Mouse (Mus musculus) embryonic facial prominence, embryonic 11.5 days (tissue): ENCODE measurements around the gene Hsf5. TPM values are rescaled to one million over a fixed set of nuclear protein-coding genes. Genes with fewer than 3 reads are reported as not detected.
A peak's percentile ranks its signal among the peaks of the same experiment; 100 is the strongest.

Experiments used
- ATAC-seq: fragments of 200-750 bp; cut with Nextera tagmentation; replicated peaks from 2 replicates; pipeline ENCODE4 v1.8.0; 2017; ENCODE audit warnings: low read depth; ENCODE audit not compliant: insufficient number of reproducible peaks, low FRiP score, low TSS enrichment
- DNase-seq: peaks from one replicate; pipeline ENCODE4 v3.0.0-alpha.2; 2015; ENCODE audit warnings: low spot score
- H3K27ac ChIP-seq: fragments of 300-500 bp; sonication (generic); replicated peaks from 2 replicates; pipeline ENCODE4 v1.5.1; 2014; ENCODE audit warnings: mild to moderate bottlenecking, low read depth, low read length, control low read depth
- H3K27me3 ChIP-seq: fragments of 300-500 bp; sonication (generic); 2 replicates; pipeline ENCODE4 v1.6.1; 2014; ENCODE audit warnings: mild to moderate bottlenecking, low read length, moderate library complexity, mixed read lengths; ENCODE audit not compliant: control insufficient read depth, insufficient read depth
- H3K36me3 ChIP-seq: fragments of 300-500 bp; sonication (generic); replicated peaks from 2 replicates; pipeline ENCODE4 v1.6.1; 2014; ENCODE audit warnings: low read depth, mild to moderate bottlenecking, low read length, moderate library complexity, mixed read lengths; ENCODE audit not compliant: control insufficient read depth, insufficient read depth
- H3K4me1 ChIP-seq: fragments of 300-500 bp; sonication (generic); 2 replicates; pipeline ENCODE4 v1.6.1; 2014; ENCODE audit warnings: low read length, mixed read lengths; ENCODE audit not compliant: control insufficient read depth, insufficient read depth
- H3K4me2 ChIP-seq: fragments of 300-500 bp; sonication (generic); 2 replicates; pipeline ENCODE4 v1.6.1; 2014; ENCODE audit warnings: low read depth, mild to moderate bottlenecking, control low read depth, low read length, moderate library complexity
- H3K4me3 ChIP-seq: fragments of 300-500 bp; sonication (generic); 2 replicates; pipeline ENCODE4 v1.5.1; 2014; ENCODE audit warnings: low read depth, low read length, control low read depth
- H3K9ac ChIP-seq: fragments of 300-500 bp; sonication (generic); replicated peaks from 2 replicates; pipeline ENCODE4 v1.6.1; 2014; ENCODE audit warnings: mild to moderate bottlenecking, control low read depth, low read length
- H3K9me3 ChIP-seq: fragments of 300-500 bp; sonication (generic); replicated peaks from 2 replicates; pipeline ENCODE4 v1.6.1; 2016; ENCODE audit warnings: mild to moderate bottlenecking, low read length, inconsistent platforms, mixed read lengths; ENCODE audit not compliant: control insufficient read depth
- WGBS: fragments of 180-500 bp; shearing (Covaris S2); extraction: QIAGEN DNeasy Blood & Tissue Kit; methylation state at CpG from one replicate; pipeline ENCODE4 v1.1.7; 2014; 5-methylcytosine and 5-hydroxymethylcytosine counted together
- polyA plus RNA-seq: library from polyadenylated mRNA; unstranded; fragments of >200 nt; fragmentation: Nextera tagmentation; extraction: Ambion mirVana; gene quantifications from 2 replicates; pipeline ENCODE4 v1.2.1, GENCODE M21; 2014

The Hsf5 gene
- polyA plus RNA-seq, 1 experiment from 2014 or later = 0.32 TPM

- no peaks in the 10 kb centered on the region for H3K9me3 ChIP-seq
- ATAC-seq = no peak
- H3K27ac ChIP-seq = no peak overlapping the region
- peak overlapping the region; percentile 79 for H3K9ac ChIP-seq
- peak overlapping the region; percentile 37 for H3K4me3 ChIP-seq
- 18% methylated on average over 2 of the region's 2 CpGs for WGBS
- H3K27me3 ChIP-seq = no peaks in the 10 kb centered on the region
- no peak for DNase-seq
- H3K36me3 ChIP-seq = no peaks in the 10 kb centered on the region
- peak overlapping the region; percentile 79 for H3K4me2 ChIP-seq
- H3K4me1 ChIP-seq = no peaks in the 10 kb centered on the region
These were observed 21.8 kb downstream of the Hsf5 start for GRCm38 (mm10) chr11:87638793-87639192.

DNA sequence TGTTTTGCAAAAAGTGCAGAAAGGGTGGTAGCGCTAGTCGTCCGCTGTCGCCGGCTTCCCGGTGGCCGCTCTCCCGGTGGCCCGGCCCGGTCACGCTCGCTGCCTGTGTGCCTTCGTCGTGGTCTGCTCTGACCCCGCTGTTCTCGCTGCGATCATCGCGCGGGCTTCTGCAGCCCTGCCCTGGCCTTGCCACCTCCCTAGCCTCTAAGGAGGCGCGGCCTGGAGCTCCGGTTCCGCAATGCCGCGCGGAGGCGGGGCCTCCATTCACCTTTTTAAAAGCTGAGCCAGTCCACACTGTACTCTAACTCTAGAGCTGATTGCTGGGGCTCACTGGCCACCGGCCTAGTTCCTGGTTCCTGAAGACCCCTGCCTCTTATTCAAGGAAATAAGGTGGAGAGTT, 22.2 kb downstream of the Hsf5 start:
- no peaks in the 10 kb centered on the region for H3K9me3 ChIP-seq
- H3K27me3 ChIP-seq = no peaks in the 10 kb centered on the region
- H3K4me3 ChIP-seq = peak overlapping the region; percentile 37
- H3K4me2 ChIP-seq = peak overlapping the region; percentile 79
- H3K27ac ChIP-seq = no peak overlapping the region
- no peaks in the 10 kb centered on the region for H3K4me1 ChIP-seq
- DNase-seq = peak; percentile 69
- H3K36me3 ChIP-seq = no peaks in the 10 kb centered on the region
- peak overlapping the region; percentile 79 for H3K9ac ChIP-seq
- WGBS = under 1% methylated on average over 29 of the region's 29 CpGs
- peak; percentile 83 for ATAC-seq

- H3K4me1 ChIP-seq = no peaks in the 10 kb centered on the region
- no peaks in the 10 kb centered on the region for H3K9me3 ChIP-seq
- H3K4me2 ChIP-seq = no peak overlapping the region
- DNase-seq = no peak
- no peak overlapping the region for H3K9ac ChIP-seq
- H3K27ac ChIP-seq = no peak overlapping the region
- H3K36me3 ChIP-seq = no peaks in the 10 kb centered on the region
- no peak for ATAC-seq
- no peak overlapping the region for H3K4me3 ChIP-seq
- no peaks in the 10 kb centered on the region for H3K27me3 ChIP-seq
These were observed 25.9 kb downstream of the Hsf5 start for GRCm38 (mm10) chr11:87642865-87643264.

DNA sequence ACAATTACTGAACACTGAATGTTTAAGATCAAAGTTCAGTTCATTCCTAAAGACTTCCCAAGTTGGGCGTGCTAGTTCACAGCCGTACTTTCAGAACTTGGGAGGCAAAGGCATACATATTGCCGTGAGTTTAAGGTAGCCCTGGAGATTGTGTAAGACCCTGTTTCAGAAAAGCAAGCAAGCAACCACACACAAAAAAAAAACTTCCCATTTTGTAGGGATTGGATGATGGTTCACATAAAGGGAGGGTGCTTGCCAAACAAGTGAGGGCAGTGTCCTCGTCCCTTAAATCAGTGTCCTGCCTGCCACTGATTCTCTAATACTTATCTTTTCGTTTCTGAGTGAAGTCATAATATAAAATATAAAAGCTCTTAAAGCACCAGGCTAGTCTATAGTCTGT, 37.7 kb downstream of the Hsf5 start:
- no peak for ATAC-seq
- Histone ChIP-seq H3K4me2 (no peak overlapping the region), H3K4me1 (no peaks in the 10 kb centered on the region), H3K9ac (no peak overlapping the region), H3K4me3 (no peak overlapping the region), H3K27me3 (no peaks in the 10 kb centered on the region), H3K27ac (no peak overlapping the region), H3K36me3 (no peaks in the 10 kb centered on the region), H3K9me3 (no peaks in the 10 kb centered on the region)
- 76% methylated on average over 5 of the region's 5 CpGs for WGBS
- no peak for DNase-seq

DNA sequence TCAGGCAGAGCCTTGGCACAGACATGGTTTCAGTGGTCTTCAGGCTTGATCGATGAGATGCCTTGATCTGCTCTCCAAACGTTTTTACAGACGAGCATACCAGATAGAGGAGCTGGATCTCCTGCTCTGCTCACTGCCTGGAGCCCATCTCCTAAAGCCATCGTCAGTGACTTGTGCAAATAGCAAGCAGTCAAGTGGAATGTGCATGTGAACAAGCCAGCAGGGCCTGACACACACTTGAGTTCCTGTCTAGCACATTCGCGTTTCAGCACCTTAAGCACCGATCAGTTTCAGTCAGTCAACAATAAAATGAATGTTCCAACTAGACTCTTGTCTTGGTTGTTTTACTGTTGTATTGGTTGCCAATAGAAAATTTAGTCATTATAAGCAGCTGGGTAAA, 42.3 kb downstream of the Hsf5 start:
- no peak overlapping the region for H3K4me2 ChIP-seq
- WGBS = 79% methylated on average over 7 of the region's 7 CpGs
- no peak overlapping the region for H3K9ac ChIP-seq
- H3K36me3 ChIP-seq = no peaks in the 10 kb centered on the region
- H3K27ac ChIP-seq = no peak overlapping the region
- ATAC-seq (no peak), DNase-seq (no peak)
- no peaks in the 10 kb centered on the region for H3K4me1 ChIP-seq
- H3K4me3 ChIP-seq = no peak overlapping the region
- no peaks in the 10 kb centered on the region; the same call in 1 of the 2 replicates for H3K27me3 ChIP-seq
- H3K9me3 ChIP-seq = no peaks in the 10 kb centered on the region

- no peak for ATAC-seq
- Histone ChIP-seq H3K36me3 (no peaks in the 10 kb centered on the region), H3K4me3 (peak within 1 kb of the TSS; percentile 16), H3K4me2 (peak within 1 kb of the TSS; percentile 19), H3K9me3 (no peaks in the 10 kb centered on the region), H3K27me3 (no peaks in the 10 kb centered on the region; the same call in 1 of the 2 replicates), H3K27ac (no peak within 1 kb of the TSS), H3K4me1 (no peaks in the 10 kb centered on the region), H3K9ac (0 out of 2 replicates have a peak within 1 kb of the TSS, but pooled peaks have one; percentile 18)
- DNase-seq = peak; percentile 84
- under 1% methylated on average over 8 of the region's 8 CpGs for WGBS
These were observed 45.4 kb downstream of the Hsf5 start, which contains the start of gene Rnf43 for GRCm38 (mm10) chr11:87662407-87662806. TSS of gene Rnf43 (plus strand) at chr11:87662722.

GRCm38 (mm10) chr11:87662822-87663221, 45.9 kb downstream of the Hsf5 start:
- Histone ChIP-seq H3K4me2 (peak overlapping the region; percentile 19), H3K9me3 (no peaks in the 10 kb centered on the region), H3K4me3 (peak overlapping the region; percentile 16), H3K9ac (0 out of 2 replicates have a peak overlapping the region, but pooled peaks have one; percentile 18), H3K4me1 (no peaks in the 10 kb centered on the region), H3K27me3 (no peaks in the 10 kb centered on the region; the same call in 1 of the 2 replicates), H3K36me3 (no peaks in the 10 kb centered on the region), H3K27ac (no peak overlapping the region)
- WGBS = 12% methylated on average over 14 of the region's 14 CpGs
- ATAC-seq (no peak), DNase-seq (no peak)

GRCm38 (mm10) chr11:87663948-87664347, 47.0 kb downstream of the Hsf5 start:
- Histone ChIP-seq H3K4me2 (no peak overlapping the region), H3K27ac (no peak overlapping the region), H3K4me1 (no peaks in the 10 kb centered on the region), H3K9me3 (no peaks in the 10 kb centered on the region), H3K36me3 (no peaks in the 10 kb centered on the region), H3K27me3 (no peaks in the 10 kb centered on the region; the same call in 1 of the 2 replicates), H3K4me3 (no peak overlapping the region; the same call in 1 of the 2 replicates), H3K9ac (no peak overlapping the region)
- no peak for DNase-seq
- 79% methylated on average over 6 of the region's 6 CpGs for WGBS
- ATAC-seq = no peak
